ENCODE assay signal across 8 mouse cellular contexts in genomic region chr11:27264253-27264652, GRCm38 (mm10).
A peak's percentile ranks its signal among the peaks of the same experiment; 100 is the strongest.
DNase-seq lines count a peak whose midpoint lies in the region; ATAC-seq and TF ChIP-seq lines count a peak whose summit lies in the region.

No protein-coding gene starts in this region.

- 0% methylated on average over 1 of the region's 1 CpGs for WGBS in hindbrain, postnatal 0 days
- 0% methylated on average over 1 of the region's 1 CpGs for WGBS in neural tube, embryonic 15.5 days

- no peak overlapping the region for H3K4me2 ChIP-seq in hindbrain, postnatal 0 days (ENCODE audit: low read depth, low read length)
- H3K4me2 ChIP-seq in neural tube, embryonic 15.5 days, result no peak overlapping the region

- no peaks in the 10 kb centered on the region for H3K4me1 ChIP-seq in hindbrain, postnatal 0 days (ENCODE audit: insufficient read depth, low read length)
- no peaks in the 10 kb centered on the region for H3K4me1 ChIP-seq in neural tube, embryonic 15.5 days

- DNase-seq in gastrocnemius, postnatal 10 days, result peak; percentile 28
- no peak for DNase-seq in gastrocnemius, postnatal 14 days
- DNase-seq in WW6 (ENCODE audit: low read depth, low spot score), result peak; percentile 50
- DNase-seq in embryo, embryonic 9.5 days (ENCODE audit: extremely low spot score), result peak; percentile 46
- peak; percentile 84 for DNase-seq in hindbrain, postnatal 0 days (ENCODE audit: low spot score)
- peak; percentile 7 to 65 for DNase-seq in left cerebral cortex, adult 9 months (ENCODE audit: low spot score in 2 of 2)
- no peak for DNase-seq in thymus, postnatal 10 days (ENCODE audit: low spot score in 2 of 2)

- peak; percentile 76 for ATAC-seq in hindbrain, postnatal 0 days
- peak; percentile 78; the same call in 1 of the 2 replicates for ATAC-seq in neural tube, embryonic 15.5 days (ENCODE audit: low FRiP score)

- no peak overlapping the region for H3K4me3 ChIP-seq in hindbrain, postnatal 0 days (ENCODE audit: low read length)
- no peak overlapping the region for H3K4me3 ChIP-seq in neural tube, embryonic 15.5 days (replicated peaks)

- no peaks in the 10 kb centered on the region for H3K36me3 ChIP-seq in hindbrain, postnatal 0 days (ENCODE audit: insufficient read depth, low read length)
- no peaks in the 10 kb centered on the region for H3K36me3 ChIP-seq in neural tube, embryonic 15.5 days

- H3K27ac ChIP-seq in hindbrain, postnatal 0 days, result no peak overlapping the region
- no peak overlapping the region for H3K27ac ChIP-seq in neural tube, embryonic 15.5 days (replicated peaks)

- intact Hi-C loops in gastrocnemius, postnatal 14 days (cut with DNase I; ENCODE audit: low total_unique reads), result no loop called here

- H3K9ac ChIP-seq in hindbrain, postnatal 0 days (replicated peaks; ENCODE audit: low read length), result no peak overlapping the region
- H3K9ac ChIP-seq in neural tube, embryonic 15.5 days (replicated peaks), result no peak overlapping the region

- no peaks in the 10 kb centered on the region for H3K27me3 ChIP-seq in hindbrain, postnatal 0 days (ENCODE audit: insufficient read depth, low read length)
- no peaks in the 10 kb centered on the region for H3K27me3 ChIP-seq in neural tube, embryonic 15.5 days (replicated peaks)

- no peaks in the 10 kb centered on the region for H3K9me3 ChIP-seq in hindbrain, postnatal 0 days (ENCODE audit: low read length)
- no peaks in the 10 kb centered on the region for H3K9me3 ChIP-seq in neural tube, embryonic 15.5 days (replicated peaks)

- TF ChIP-seq CTCF in hindbrain, postnatal 0 days (IDR thresholded peaks at IDR 0.05; ENCODE audit: low read depth), result peak; percentile 77

Comparison
In these comparisons a context has a peak if more than half of its experiments do, and no peak if none do; other contexts are left out.
1. DNase-seq: peak in gastrocnemius, postnatal 10 days (single experiment), WW6 (single experiment), embryo, embryonic 9.5 days (single experiment), hindbrain, postnatal 0 days (single experiment) and left cerebral cortex, adult 9 months (2 of 2); none in gastrocnemius, postnatal 14 days (single experiment) and thymus, postnatal 10 days (0 of 2).